Mouse (Mus musculus): ENCODE measurements around the gene Zfp961.

DNA sequence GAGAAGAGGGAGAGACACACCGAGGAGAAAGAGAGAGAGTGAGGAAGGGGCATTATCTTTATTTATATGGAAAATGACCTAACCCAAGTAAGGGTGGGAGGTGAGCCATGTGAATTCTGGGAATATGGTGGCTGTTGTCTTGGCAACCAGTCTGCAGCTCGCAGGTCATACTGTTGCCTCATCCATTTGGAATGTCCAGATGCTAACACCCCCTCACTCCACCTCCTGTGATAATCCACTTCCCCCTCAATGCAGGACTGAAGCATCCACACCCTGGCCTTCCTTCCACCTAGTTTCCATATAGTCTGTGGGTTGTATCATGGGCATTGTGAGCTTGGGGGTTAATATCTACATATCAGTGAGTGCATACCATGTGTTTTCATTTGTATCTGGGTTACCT, 69.0 kb downstream of the Zfp961 start:
- TF ChIP-seq CTCF (IDR thresholded peaks at IDR 0.05; ENCODE audit: low read depth) (no peak), EP300 (IDR thresholded peaks at IDR 0.05; ENCODE audit: low read depth) (no peak)

Data from liver, postnatal 0 days (tissue).